Mouse (Mus musculus) midbrain, embryonic 16.5 days (tissue): ENCODE measurements around the gene Lims1. TPM values are rescaled to one million over a fixed set of nuclear protein-coding genes. Genes with fewer than 3 reads are reported as not detected.

ENCODE experiments used
- ATAC-seq: fragments of 200-750 bp; cut with Nextera tagmentation; 2 replicates; pipeline ENCODE4 v1.8.0; 2017; ENCODE audit warnings: moderate TSS enrichment
- H3K27ac ChIP-seq: fragments of 300-500 bp; sonication (generic); 2 replicates; pipeline ENCODE4 v1.5.1; 2014; ENCODE audit warnings: mild to moderate bottlenecking, low read length, mixed read lengths
- H3K27me3 ChIP-seq: fragments of 300-500 bp; sonication (generic); 2 replicates; pipeline ENCODE4 v1.6.1; 2014; ENCODE audit warnings: low read depth, low read length, mixed read lengths; ENCODE audit not compliant: control insufficient read depth, insufficient read depth
- H3K36me3 ChIP-seq: fragments of 300-500 bp; sonication (generic); 2 replicates; pipeline ENCODE4 v1.6.1; 2014; ENCODE audit warnings: mild to moderate bottlenecking, low read length, moderate library complexity, mixed read lengths; ENCODE audit not compliant: control insufficient read depth, insufficient read depth
- H3K4me1 ChIP-seq: fragments of 300-500 bp; sonication (generic); 2 replicates; pipeline ENCODE4 v1.6.1; 2014; ENCODE audit warnings: mild to moderate bottlenecking, low read length, mixed read lengths; ENCODE audit not compliant: control insufficient read depth, insufficient read depth
- H3K4me2 ChIP-seq: fragments of 300-500 bp; sonication (generic); 2 replicates; pipeline ENCODE4 v1.6.1; 2014; ENCODE audit warnings: mild to moderate bottlenecking, low read length, mixed read lengths
- H3K4me3 ChIP-seq: fragments of 300-500 bp; sonication (generic); 2 replicates; pipeline ENCODE4 v1.5.1; 2014; ENCODE audit warnings: low read depth, mild to moderate bottlenecking, low read length, moderate library complexity, mixed read lengths
- H3K9ac ChIP-seq: fragments of 300-500 bp; sonication (generic); 2 replicates; pipeline ENCODE4 v1.6.1; 2014; ENCODE audit warnings: low read depth, low read length, mixed read lengths
- H3K9me3 ChIP-seq: fragments of 300-500 bp; sonication (generic); replicated peaks from 2 replicates; pipeline ENCODE4 v1.6.1; 2014; ENCODE audit warnings: mild to moderate bottlenecking, low read length, mixed read lengths; ENCODE audit not compliant: control insufficient read depth, poor library complexity, severe bottlenecking
- WGBS: fragments of 180-500 bp; shearing (Covaris S2); extraction: QIAGEN DNeasy Blood & Tissue Kit; methylation state at CpG from one replicate; pipeline ENCODE4 v1.1.7; 2014; 5-methylcytosine and 5-hydroxymethylcytosine counted together
- polyA plus RNA-seq: library from polyadenylated mRNA; unstranded; fragments of >200 nt; fragmentation: Nextera tagmentation; extraction: Ambion mirVana; gene quantifications from 2 replicates; pipeline ENCODE4 v1.2.1, GENCODE M21; 2015

Lims1 gene
- polyA plus RNA-seq, 1 experiment from 2014 or later: 47.1 TPM

GRCm38 (mm10) chr10:58383761-58384160, 60.5 kb downstream of the Lims1 start:
- Histone ChIP-seq H3K27me3 (no peaks in the 10 kb centered on the region), H3K4me2 (no peak overlapping the region), H3K36me3 (no peaks in the 10 kb centered on the region), H3K4me1 (peaks cover 23% of the 10 kb centered on the region), H3K27ac (no peak overlapping the region), H3K4me3 (no peak overlapping the region), H3K9me3 (no peaks in the 10 kb centered on the region), H3K9ac (no peak overlapping the region)
- WGBS: 71% methylated on average over 2 of the region's 2 CpGs
- peak; percentile 31; the same call in 1 of the 2 replicates for ATAC-seq

DNA sequence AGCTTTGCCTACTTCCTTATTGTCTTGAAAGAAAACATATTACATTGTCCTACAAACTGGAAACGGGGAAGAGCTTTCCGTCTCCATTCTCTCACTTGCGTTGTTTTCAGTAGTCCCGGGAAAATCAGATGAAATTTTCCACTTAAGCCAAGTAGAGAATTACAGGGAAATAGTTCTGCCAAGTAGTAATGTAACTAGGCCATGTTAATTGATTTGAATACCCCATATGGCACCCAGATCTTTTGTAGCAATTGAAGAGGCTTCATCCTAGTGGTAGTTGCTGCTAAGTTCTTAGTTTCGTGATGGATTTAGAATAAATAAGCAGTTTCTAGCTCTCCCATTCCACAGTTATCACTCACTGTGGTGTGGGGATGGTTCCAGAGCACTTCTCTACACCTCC, 62.4 kb downstream of the Lims1 start:
- Histone ChIP-seq H3K9ac (no peak overlapping the region), H3K27me3 (no peaks in the 10 kb centered on the region), H3K9me3 (no peaks in the 10 kb centered on the region), H3K36me3 (no peaks in the 10 kb centered on the region), H3K4me2 (no peak overlapping the region), H3K27ac (no peak overlapping the region), H3K4me3 (no peak overlapping the region), H3K4me1 (peaks cover 23% of the 10 kb centered on the region)
- WGBS: 91% methylated on average over 5 of the region's 5 CpGs
- no peak for ATAC-seq

GRCm38 (mm10) chr10:58386997-58387396, 63.7 kb downstream of the Lims1 start:
- Histone ChIP-seq H3K4me2 (no peak overlapping the region), H3K9me3 (no peaks in the 10 kb centered on the region), H3K9ac (no peak overlapping the region), H3K4me1 (peaks cover 22% of the 10 kb centered on the region), H3K27ac (no peak overlapping the region), H3K4me3 (no peak overlapping the region), H3K27me3 (no peaks in the 10 kb centered on the region), H3K36me3 (no peaks in the 10 kb centered on the region)
- no peak for ATAC-seq
- WGBS: 89% methylated on average over 3 of the region's 3 CpGs

- Histone ChIP-seq H3K9me3 (no peaks in the 10 kb centered on the region), H3K4me2 (no peak overlapping the region), H3K4me3 (no peak overlapping the region), H3K27ac (no peak overlapping the region), H3K4me1 (peaks cover 6% of the 10 kb centered on the region), H3K27me3 (no peaks in the 10 kb centered on the region), H3K9ac (no peak overlapping the region), H3K36me3 (no peaks in the 10 kb centered on the region)
- WGBS: 91% methylated on average over 3 of the region's 3 CpGs
- ATAC-seq: no peak
Observed at GRCm38 (mm10) chr10:58388648-58389047, 65.4 kb downstream of the Lims1 start.

GRCm38 (mm10) chr10:58389151-58389550, 65.9 kb downstream of the Lims1 start:
- H3K4me3 ChIP-seq: no peak overlapping the region
- no peak for ATAC-seq
- no peaks in the 10 kb centered on the region for H3K36me3 ChIP-seq
- H3K27ac ChIP-seq: no peak overlapping the region
- no peaks in the 10 kb centered on the region for H3K27me3 ChIP-seq
- no peaks in the 10 kb centered on the region for H3K9me3 ChIP-seq
- 79% methylated on average over 3 of the region's 3 CpGs for WGBS
- no peak overlapping the region for H3K4me2 ChIP-seq
- no peak overlapping the region for H3K9ac ChIP-seq
- peaks cover 1% of the 10 kb centered on the region for H3K4me1 ChIP-seq

GRCm38 (mm10) chr10:58392435-58392834, 69.2 kb downstream of the Lims1 start:
- Histone ChIP-seq H3K9me3 (no peaks in the 10 kb centered on the region), H3K4me2 (no peak overlapping the region), H3K4me3 (no peak overlapping the region), H3K27ac (no peak overlapping the region), H3K27me3 (no peaks in the 10 kb centered on the region), H3K36me3 (no peaks in the 10 kb centered on the region), H3K4me1 (no peaks in the 10 kb centered on the region), H3K9ac (no peak overlapping the region)
- ATAC-seq: no peak
- WGBS: 88% methylated on average over 4 of the region's 4 CpGs

GRCm38 (mm10) chr10:58393026-58394014, 70.1 kb downstream of the Lims1 start:
- 82% methylated on average over 7 of the region's 7 CpGs for WGBS
- H3K27ac ChIP-seq: no peak overlapping the region
- no peak for ATAC-seq

GRCm38 (mm10) chr10:58394170-58394569, 70.9 kb downstream of the Lims1 start:
- no peaks in the 10 kb centered on the region for H3K27me3 ChIP-seq
- no peak overlapping the region for H3K27ac ChIP-seq
- WGBS: 64% methylated on average over 10 of the region's 10 CpGs
- H3K4me2 ChIP-seq: no peak overlapping the region
- no peaks in the 10 kb centered on the region for H3K4me1 ChIP-seq
- H3K36me3 ChIP-seq: no peaks in the 10 kb centered on the region
- no peak overlapping the region for H3K4me3 ChIP-seq
- no peaks in the 10 kb centered on the region for H3K9me3 ChIP-seq
- H3K9ac ChIP-seq: no peak overlapping the region
- ATAC-seq: no peak

More at GRCm38 (mm10) chr10:58393026-58394014, 70.1 kb downstream of the Lims1 start:
- Histone ChIP-seq H3K9me3 (no peaks in the 10 kb centered on the region), H3K4me3 (no peak overlapping the region), H3K36me3 (no peaks in the 10 kb centered on the region), H3K9ac (no peak overlapping the region), H3K27me3 (no peaks in the 10 kb centered on the region), H3K4me1 (no peaks in the 10 kb centered on the region), H3K4me2 (no peak overlapping the region)

GRCm38 (mm10) chr10:58395315-58395714, 72.0 kb downstream of the Lims1 start:
- WGBS: 93% methylated on average over 4 of the region's 4 CpGs
- Histone ChIP-seq H3K27me3 (no peaks in the 10 kb centered on the region), H3K27ac (no peak overlapping the region), H3K9me3 (no peaks in the 10 kb centered on the region), H3K4me1 (no peaks in the 10 kb centered on the region), H3K9ac (no peak overlapping the region), H3K4me2 (no peak overlapping the region), H3K36me3 (no peaks in the 10 kb centered on the region), H3K4me3 (no peak overlapping the region)
- ATAC-seq: no peak
